Mouse (Mus musculus) urinary bladder, postnatal 36 days (tissue): Measurements from ENCODE around the gene Cacng2.

Source experiments
- DNase-seq, 2 experiments: peaks; one replicate each; pipeline ENCODE4 v3.0.0; 2022; ENCODE audit warnings: low spot score in 2 of 2, mixed read lengths in 1 of 2

Cacng2 gene

GRCm38 (mm10) chr15:77952921-77953320 is 166.9 kb downstream of the Cacng2 start:
- no peak for DNase-seq

- no peak for DNase-seq
These were observed 170.8 kb downstream of the Cacng2 start for GRCm38 (mm10) chr15:77949061-77949460.

- DNase-seq = no peak
These were observed 174.1 kb downstream of the Cacng2 start for GRCm38 (mm10) chr15:77945711-77946110.
